Comparison of ENCODE assay signal across 8 mouse cellular contexts in the genomic region with DNA sequence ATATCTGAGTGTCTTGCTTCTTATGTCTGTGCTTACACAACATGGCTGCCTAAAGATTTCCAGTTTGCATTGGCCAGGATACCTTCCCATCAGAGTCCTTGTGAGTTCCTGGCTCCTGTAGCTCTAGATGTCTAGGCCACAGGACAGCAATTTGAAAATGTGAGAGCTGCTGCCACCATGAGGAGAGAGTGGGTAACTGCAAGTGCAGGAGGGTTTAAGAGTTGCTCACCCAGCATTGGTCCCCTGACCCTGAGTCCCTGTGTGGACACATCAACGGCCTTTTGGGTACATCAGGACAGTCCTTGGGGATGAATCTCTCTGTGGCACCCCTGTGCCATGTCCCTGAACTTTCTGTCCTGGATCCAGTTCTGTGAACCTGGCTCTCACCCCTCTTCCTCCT.
DNase-seq lines count a peak whose midpoint lies in the region; ATAC-seq and TF ChIP-seq lines count a peak whose summit lies in the region.

No protein-coding gene starts in this region.

- intact Hi-C loops in gastrocnemius, adult 2 months (cut with DNase I), result loop anchor here (1.0 to 10.0 kb wide), 3 partner anchors 37 to 137 kb away; no protein-coding TSS in a partner anchor

- peak overlapping the region; percentile 62 for H3K27ac ChIP-seq in gastrocnemius, adult 2 months

- peak; percentile 74 for ATAC-seq in activated CD4-positive, CD25-positive, alpha-beta regulatory T cell, adult 4 months
- peak; percentile 91 for ATAC-seq in megakaryocyte progenitor cell, adult 5-6 weeks (replicated peaks; ENCODE audit: poor library complexity)

- peak; percentile 76 to 86 for DNase-seq in cerebellum, postnatal 36 days
- DNase-seq in gastrocnemius, adult 2 months, result peak; percentile 79
- DNase-seq in hindlimb bud, embryonic 11.5 days (ENCODE audit: extremely low spot score, low read depth, low spot score), result peak; percentile 71
- peak; percentile 22 to 75 for DNase-seq in left cerebral cortex, adult 9 months (ENCODE audit: low spot score in 2 of 2)
- DNase-seq in right cerebral cortex, postnatal 10 days (ENCODE audit: low spot score in 2 of 2), result peak; percentile 67 to 80
- peak; percentile 66 for DNase-seq in yolk sac, embryonic 10.5 days (ENCODE audit: low spot score)

- TF ChIP-seq CTCF in gastrocnemius, adult 2 months (IDR thresholded peaks at IDR 0.05), result peak; percentile 98

- no peak overlapping the region for H3K4me3 ChIP-seq in gastrocnemius, adult 2 months
